Mouse (Mus musculus) C3H10T1/2 (cell line): Measurements from ENCODE around the gene Gm614. TPM values are rescaled to one million over a fixed set of nuclear protein-coding genes. Genes with fewer than 3 reads are reported as not detected.

Source experiments
- polyA plus RNA-seq, 2 experiments: library from polyadenylated mRNA; unstranded; fragments of >200 nt; fragmentation: generic; extraction: Trizol; gene quantifications; one replicate each; pipeline ENCODE4 v1.2.1; 2012; ENCODE audit warnings: missing spikeins in 2 of 2

The Gm614 gene
- not detected for polyA plus RNA-seq

GRCm38 (mm10) chrX:101263892-101264291, at the start of gene Gm614:
TSS of gene Gm614 (minus strand) at chrX:101263992.

GRCm38 (mm10) chrX:101299055-101299454, 35.3 kb upstream of the Gm614 start, which contains the start of gene Nlgn3:
TSS of gene Nlgn3 (plus strand) at chrX:101299168.

GRCm38 (mm10) chrX:101273875-101274738, 10.3 kb upstream of the Gm614 start, which contains the start of gene Med12:
TSS of gene Med12 (plus strand) at chrX:101274030.

GRCm38 (mm10) chrX:101268755-101269124, 4.9 kb upstream of the Gm614 start, which contains the start of gene Gm20489:
TSS of gene Gm20489 (minus strand) at chrX:101269023.

GRCm38 (mm10) chrX:101268025-101268754, 4.4 kb upstream of the Gm614 start, which contains the start of gene Il2rg:
TSS of gene Il2rg (minus strand) at chrX:101268255.

GRCm38 (mm10) chrX:101253952-101254729, 9.7 kb downstream of the Gm614 start, which contains the start of gene Foxo4:
TSS of gene Foxo4 (plus strand) at chrX:101254528.

GRCm38 (mm10) chrX:101221834-101222795, 41.7 kb downstream of the Gm614 start, which contains the start of gene Snx12:
TSS of gene Snx12 (minus strand) at chrX:101222563.

Other genes starting within 250 kb of the Gm614 start
- not detected for gene Tex11, start 204.3 kb downstream of the Gm614 start, polyA plus RNA-seq
- gene Slc7a3, start 178.0 kb downstream of the Gm614 start, polyA plus RNA-seq: under 1 TPM; 0.04 to 0.94 TPM
- gene Snx12, start 41.4 kb downstream of the Gm614 start, polyA plus RNA-seq: 10 to 100 TPM; 41.5 to 57.5 TPM
- gene Foxo4, start 9.5 kb downstream of the Gm614 start, polyA plus RNA-seq: 10 to 100 TPM in 1 of 2 experiments, 1 to 10 TPM in 1; 4.6 to 23.9 TPM
- gene Il2rg, start 4.3 kb upstream of the Gm614 start, polyA plus RNA-seq: 1 to 10 TPM in 1 of 2 experiments, under 1 TPM in 1; 0.96 to 2.8 TPM
- not detected for gene Gm20489, start 5.0 kb upstream of the Gm614 start, polyA plus RNA-seq
- 10 to 100 TPM; 16.8 to 66.3 TPM for gene Med12, start 10.0 kb upstream of the Gm614 start, polyA plus RNA-seq
- under 1 TPM in 1 of 2 experiments, not detected in 1; 0.05 TPM for gene Nlgn3, start 35.2 kb upstream of the Gm614 start, polyA plus RNA-seq
- under 1 TPM in 1 of 2 experiments, not detected in 1; 0.02 TPM for gene Gjb1, start 112.4 kb upstream of the Gm614 start, polyA plus RNA-seq
- gene Zmym3, start 156.9 kb upstream of the Gm614 start, polyA plus RNA-seq: 10 to 100 TPM; 12.2 to 34.8 TPM
- gene Nono, start 165.3 kb upstream of the Gm614 start, polyA plus RNA-seq: 100 to 1,000 TPM in 1 of 2 experiments, 10 to 100 TPM in 1; 92.3 to 248 TPM
- gene Itgb1bp2, start 185.1 kb upstream of the Gm614 start, polyA plus RNA-seq: under 1 TPM in 1 of 2 experiments, not detected in 1; 0.37 TPM